In the genomic region with DNA sequence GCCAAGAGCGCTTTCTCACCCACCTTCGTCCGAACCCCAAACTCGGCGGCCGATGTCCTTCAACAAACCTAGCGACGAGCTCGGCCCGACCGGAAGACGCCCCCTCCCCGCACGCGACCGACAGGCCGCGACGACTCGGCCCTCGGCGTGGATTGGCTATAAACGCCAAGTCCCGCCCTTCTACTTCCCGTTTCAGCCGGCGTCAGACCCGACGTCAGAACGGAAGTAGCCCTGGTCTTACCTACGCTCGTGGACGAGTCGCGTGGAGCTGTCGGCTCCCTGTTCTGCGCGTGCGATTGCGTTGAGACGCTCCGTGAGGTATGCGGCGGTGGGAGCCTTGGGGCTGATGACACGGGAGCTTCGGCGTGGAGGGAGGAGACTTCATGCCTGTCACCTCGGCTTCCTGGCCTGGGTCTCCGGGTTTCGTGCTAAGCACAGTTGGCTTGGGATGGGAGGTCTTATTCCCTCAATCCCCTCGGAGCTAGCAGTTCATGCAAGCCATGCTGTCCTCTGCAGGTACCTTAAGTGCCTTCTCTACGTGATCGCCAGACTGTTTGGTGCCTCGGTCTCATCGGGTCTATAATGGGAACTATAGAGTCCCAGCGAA, we compare ENCODE assay signal across 8 mouse cellular contexts. TPM values are rescaled to one million over a fixed set of nuclear protein-coding genes. Genes with fewer than 3 reads are reported as not detected.
DNase-seq lines count a peak whose midpoint lies in the region; ATAC-seq lines count a peak whose summit lies in the region.

Gene Usmg5, minus strand, starts transcription at position 98 of the 607 bp plus-strand sequence.
Gene Pdcd11, plus strand, starts transcription at position 219 of the 607 bp plus-strand sequence.

- H3K4me2 ChIP-seq in hindbrain, embryonic 12.5 days (replicated peaks), result peak within 1 kb of the TSS; percentile 85

- peak within 1 kb of the TSS; percentile 84 for H3K27ac ChIP-seq in hindbrain, embryonic 12.5 days

- peak; percentile 99 for ATAC-seq in hindbrain, embryonic 12.5 days (ENCODE audit: low FRiP score)

- no peaks in the 10 kb centered on the region for H3K9me3 ChIP-seq in hindbrain, embryonic 12.5 days (replicated peaks)

- peaks cover 14% of the 10 kb centered on the region for H3K4me1 ChIP-seq in hindbrain, embryonic 12.5 days

- DNase-seq in NIH3T3 (ENCODE audit: low read depth), result peak; percentile 98
- DNase-seq in cerebellum, postnatal 10 days, result peak; percentile 98 to 99
- DNase-seq in frontal cortex, postnatal 10 days (ENCODE audit: low spot score in 2 of 2), result peak; percentile 94 to 97
- peak; percentile 95 to 98 for DNase-seq in layer of hippocampus, postnatal 14 days (ENCODE audit: low spot score in 2 of 2)
- DNase-seq in lung, postnatal 14 days, result peak; percentile 97
- DNase-seq in retina, adult 2 months (ENCODE audit: low read depth, low spot score), result peak; percentile 92
- DNase-seq in thymus, postnatal 36 days, result peak; percentile 92 to 95

- WGBS in hindbrain, embryonic 12.5 days, result under 1% methylated on average over 56 of the region's 56 CpGs

- H3K9ac ChIP-seq in hindbrain, embryonic 12.5 days, result peak within 1 kb of the TSS; percentile 97

- H3K27me3 ChIP-seq in hindbrain, embryonic 12.5 days, result no peaks in the 10 kb centered on the region

- H3K4me3 ChIP-seq in hindbrain, embryonic 12.5 days, result peak within 1 kb of the TSS; percentile 77

- peaks cover 33% of the 10 kb centered on the region for H3K36me3 ChIP-seq in hindbrain, embryonic 12.5 days

RNA-seq across cellular contexts. Expression of gene Usmg5, which starts in this region (rescaled TPM):
- polyA plus RNA-seq in hindbrain, embryonic 12.5 days (2016; fragmentation: Nextera tagmentation; extraction: Ambion mirVana), result 1,230 and 1,343 TPM in 2 replicates
- 100 to 1,000 TPM; 874 to 891 TPM for total RNA-seq in layer of hippocampus, postnatal 14 days (2021)

RNA-seq across cellular contexts. Expression of gene Pdcd11, which starts in this region (rescaled TPM):
- 11.4 and 11.5 TPM in 2 replicates for polyA plus RNA-seq in hindbrain, embryonic 12.5 days (2016; fragmentation: Nextera tagmentation; extraction: Ambion mirVana)
- total RNA-seq in layer of hippocampus, postnatal 14 days (2021), result 10 to 100 TPM; 17.5 to 17.7 TPM

Comparison
In these comparisons a context has a peak if more than half of its experiments do, and no peak if none do; other contexts are left out.
1. Peak in every context shown above with its lines: DNase-seq, ATAC-seq, H3K4me3 ChIP-seq and H3K27ac ChIP-seq.